Mouse (Mus musculus) megakaryocyte, embryonic 14.5 days (primary cell): Measurements from ENCODE around the gene Borcs5. TPM values are rescaled to one million over a fixed set of nuclear protein-coding genes. Genes with fewer than 3 reads are reported as not detected.
A peak's percentile ranks its signal among the peaks of the same experiment; 100 is the strongest.

Experiments used
- H3K27me3 ChIP-seq: replicated peaks from 2 replicates; pipeline ENCODE3; 2012; ENCODE audit warnings: inconsistent platforms
- H3K36me3 ChIP-seq: replicated peaks from 2 replicates; pipeline ENCODE3; 2012; ENCODE audit warnings: low read length, inconsistent platforms, mixed read lengths
- H3K4me1 ChIP-seq: 2 replicates; pipeline ENCODE4 v1.6.1; 2012; ENCODE audit warnings: inconsistent platforms
- H3K4me3 ChIP-seq: replicated peaks from 2 replicates; pipeline ENCODE3; 2012; ENCODE audit warnings: moderate library complexity, mild to moderate bottlenecking, inconsistent platforms
- H3K9me3 ChIP-seq: 2 replicates; pipeline ENCODE4 v1.6.1; 2012; ENCODE audit warnings: inconsistent platforms
- FLI1 ChIP-seq: IDR thresholded peaks from 2 replicates; pipeline ENCODE4 v1.6.1; 2012; ENCODE audit warnings: low read length, inconsistent platforms, mixed read lengths
- GATA1 ChIP-seq: IDR thresholded peaks from 3 replicates; pipeline ENCODE4 v1.6.1; 2012; ENCODE audit warnings: mixed read lengths, low read length, inconsistent platforms, borderline replicate concordance
- polyA plus RNA-seq: library from polyadenylated mRNA; stranded (reverse); fragments of >175 nt; gene quantifications from 2 replicates; pipeline ENCODE4 v1.2.3, GENCODE M21; 2012; ENCODE audit warnings: low replicate concordance; ENCODE audit not compliant: insufficient read depth

Borcs5 gene
- polyA plus RNA-seq, 1 experiment: 15.7 TPM

GRCm38 (mm10) chr6:134694498-134694897 lies 55.2 kb downstream of the Borcs5 start:
- TF ChIP-seq GATA1: no peak
- TF ChIP-seq FLI1: no peak
- Histone ChIP-seq H3K4me1 (peaks cover 28% of the 10 kb centered on the region), H3K27me3 (no peaks in the 10 kb centered on the region), H3K4me3 (no peak overlapping the region), H3K9me3 (no peaks in the 10 kb centered on the region), H3K36me3 (peaks cover 2% of the 10 kb centered on the region)

DNA sequence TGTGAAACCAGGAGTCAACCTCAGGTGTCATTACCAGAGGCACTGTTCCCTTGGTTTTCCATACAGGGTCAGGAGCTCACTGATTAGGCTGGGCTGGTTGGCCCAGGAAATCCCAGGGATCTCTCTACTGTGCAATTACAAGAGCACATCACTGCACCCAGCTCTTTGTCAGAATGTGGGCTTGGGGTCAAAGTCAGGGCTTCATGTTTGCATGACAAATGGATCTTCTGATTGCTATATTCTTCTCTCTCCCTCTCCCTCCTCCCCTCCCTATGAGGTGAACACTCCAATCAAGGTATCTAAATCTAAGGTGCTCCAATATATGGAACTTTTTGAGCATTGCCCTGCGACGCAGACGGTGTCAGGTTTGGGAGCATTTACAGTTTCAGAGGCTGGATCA lies 55.7 kb downstream of the Borcs5 start:
- no peaks in the 10 kb centered on the region for H3K9me3 ChIP-seq

GRCm38 (mm10) chr6:134695625-134696024 lies 56.3 kb downstream of the Borcs5 start:
- H3K4me1 ChIP-seq: peaks cover 40% of the 10 kb centered on the region
- peaks cover 2% of the 10 kb centered on the region for H3K36me3 ChIP-seq
- no peaks in the 10 kb centered on the region for H3K9me3 ChIP-seq
- no peak overlapping the region for H3K4me3 ChIP-seq
- TF ChIP-seq FLI1 (no peak), GATA1 (no peak)
- H3K27me3 ChIP-seq: no peaks in the 10 kb centered on the region

More for the DNA sequence above, 55.7 kb downstream of the Borcs5 start:
- peaks cover 2% of the 10 kb centered on the region for H3K36me3 ChIP-seq
- peaks cover 33% of the 10 kb centered on the region for H3K4me1 ChIP-seq
- TF ChIP-seq GATA1: no peak
- TF ChIP-seq FLI1: no peak
- H3K4me3 ChIP-seq: no peak overlapping the region
- H3K27me3 ChIP-seq: no peaks in the 10 kb centered on the region

- H3K4me1 ChIP-seq: peaks cover 45% of the 10 kb centered on the region
- H3K27me3 ChIP-seq: no peaks in the 10 kb centered on the region
- no peak for TF ChIP-seq GATA1
- no peak for TF ChIP-seq FLI1
Measured at GRCm38 (mm10) chr6:134696146-134696545, 56.8 kb downstream of the Borcs5 start.

DNA sequence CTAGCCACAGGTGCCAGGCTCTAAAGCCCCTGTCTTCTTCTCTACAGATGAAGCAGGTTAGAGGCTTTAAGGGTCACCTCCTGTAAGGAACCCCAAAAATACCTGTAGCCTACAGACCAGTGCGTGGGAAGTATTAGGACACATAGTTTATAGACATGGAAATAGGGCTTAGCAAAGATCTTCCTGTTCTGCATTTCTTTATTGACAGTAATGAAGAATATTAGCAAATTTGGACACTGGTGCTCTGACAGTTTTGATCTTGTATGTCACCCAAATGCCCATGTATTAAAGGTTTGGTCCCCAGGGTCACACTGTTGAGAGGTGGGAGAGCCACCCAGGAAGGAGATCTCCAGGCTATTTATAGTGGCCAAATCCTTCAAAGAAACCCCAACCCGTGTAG lies 57.2 kb downstream of the Borcs5 start:
- no peaks in the 10 kb centered on the region for H3K27me3 ChIP-seq
- peaks cover 49% of the 10 kb centered on the region for H3K4me1 ChIP-seq
- peak overlapping the region; percentile 53 for H3K4me3 ChIP-seq
- TF ChIP-seq GATA1 (no peak), FLI1 (no peak)
- peaks cover 2% of the 10 kb centered on the region for H3K36me3 ChIP-seq
- H3K9me3 ChIP-seq: no peaks in the 10 kb centered on the region

More at GRCm38 (mm10) chr6:134696146-134696545, 56.8 kb downstream of the Borcs5 start:
- Histone ChIP-seq H3K9me3 (no peaks in the 10 kb centered on the region), H3K36me3 (peaks cover 2% of the 10 kb centered on the region), H3K4me3 (peak overlapping the region; percentile 53)

GRCm38 (mm10) chr6:134698243-134698642 lies 58.9 kb downstream of the Borcs5 start:
- Histone ChIP-seq H3K27me3 (no peaks in the 10 kb centered on the region), H3K36me3 (peaks cover 2% of the 10 kb centered on the region), H3K4me3 (no peak overlapping the region), H3K4me1 (peaks cover 51% of the 10 kb centered on the region), H3K9me3 (no peaks in the 10 kb centered on the region)
- TF ChIP-seq GATA1: no peak
- no peak for TF ChIP-seq FLI1

- Histone ChIP-seq H3K4me3 (peak overlapping the region; percentile 69), H3K27me3 (no peaks in the 10 kb centered on the region), H3K4me1 (peaks cover 55% of the 10 kb centered on the region), H3K9me3 (no peaks in the 10 kb centered on the region), H3K36me3 (peaks cover 2% of the 10 kb centered on the region)
- TF ChIP-seq GATA1 (no peak), FLI1 (peak; percentile 77; the same call in 1 of the 2 replicates)
Measured at GRCm38 (mm10) chr6:134700451-134701210, 61.3 kb downstream of the Borcs5 start.

GRCm38 (mm10) chr6:134701211-134701602 lies 61.9 kb downstream of the Borcs5 start:
- no peaks in the 10 kb centered on the region for H3K9me3 ChIP-seq
- no peaks in the 10 kb centered on the region for H3K36me3 ChIP-seq
- H3K4me1 ChIP-seq: peaks cover 55% of the 10 kb centered on the region
- H3K27me3 ChIP-seq: no peaks in the 10 kb centered on the region
- peak overlapping the region; percentile 69 for H3K4me3 ChIP-seq
- no peak for TF ChIP-seq FLI1
- no peak for TF ChIP-seq GATA1

GRCm38 (mm10) chr6:134702184-134702583 lies 62.9 kb downstream of the Borcs5 start:
- H3K9me3 ChIP-seq: no peaks in the 10 kb centered on the region
- TF ChIP-seq GATA1 (no peak), FLI1 (no peak)
- H3K4me1 ChIP-seq: peaks cover 51% of the 10 kb centered on the region
- H3K4me3 ChIP-seq: no peak overlapping the region
- no peaks in the 10 kb centered on the region for H3K27me3 ChIP-seq
- no peaks in the 10 kb centered on the region for H3K36me3 ChIP-seq

GRCm38 (mm10) chr6:134703053-134703690 lies 63.9 kb downstream of the Borcs5 start:
- TF ChIP-seq GATA1 (no peak), FLI1 (no peak)
- peaks cover 6% of the 10 kb centered on the region for H3K36me3 ChIP-seq
- peaks cover 48% of the 10 kb centered on the region for H3K4me1 ChIP-seq

More at GRCm38 (mm10) chr6:134703053-134703690, 63.9 kb downstream of the Borcs5 start:
- H3K4me3 ChIP-seq: no peak overlapping the region
- no peaks in the 10 kb centered on the region for H3K9me3 ChIP-seq
- no peaks in the 10 kb centered on the region for H3K27me3 ChIP-seq
